Mouse (Mus musculus): ENCODE measurements around the gene Psma7. TPM values are rescaled to one million over a fixed set of nuclear protein-coding genes. Genes with fewer than 3 reads are reported as not detected.

Psma7 gene
- polyA plus RNA-seq, 1 experiment from 2014 or later = 385 TPM

GRCm38 (mm10) chr2:180047980-180048635 is 5.9 kb upstream of the Psma7 start:
- Histone ChIP-seq H3K27me3 (replicated peaks; ENCODE audit: insufficient read depth, low read length) (no peaks in the 10 kb centered on the region), H3K4me2 (replicated peaks; ENCODE audit: low read depth, low read length) (no peak overlapping the region), H3K9ac (replicated peaks; ENCODE audit: low read depth) (no peak overlapping the region), H3K4me3 (ENCODE audit: low read depth, low read length) (no peak overlapping the region), H3K27ac (ENCODE audit: low read length) (no peak overlapping the region), H3K4me1 (ENCODE audit: insufficient read depth, low read depth, low read length) (peaks cover 3% of the 10 kb centered on the region; the same call in 1 of the 2 replicates), H3K9me3 (ENCODE audit: low read length) (no peaks in the 10 kb centered on the region), H3K36me3 (ENCODE audit: insufficient read depth, low read length) (no peaks in the 10 kb centered on the region)
- no peak for TF ChIP-seq EP300 (IDR thresholded peaks at IDR 0.05)
- TF ChIP-seq CTCF (IDR thresholded peaks at IDR 0.05) = no peak
- DNase-seq (ENCODE audit: low spot score) = no peak
- WGBS = 91% methylated on average over 18 of the region's 18 CpGs
- ATAC-seq = no peak

GRCm38 (mm10) chr2:180047580-180047979 is 5.3 kb upstream of the Psma7 start:
- ATAC-seq = peak; percentile 39; the same call in 1 of the 2 replicates
- WGBS = 53% methylated on average over 3 of the region's 3 CpGs
- H3K4me1 ChIP-seq (ENCODE audit: insufficient read depth, low read depth, low read length) = peaks cover 3% of the 10 kb centered on the region; the same call in 1 of the 2 replicates

GRCm38 (mm10) chr2:180045283-180045682 is 3.0 kb upstream of the Psma7 start:
- 35% methylated on average over 4 of the region's 4 CpGs for WGBS
- ATAC-seq (no peak), DNase-seq (ENCODE audit: low spot score) (peak; percentile 79)
- H3K27me3 ChIP-seq (replicated peaks; ENCODE audit: insufficient read depth, low read length) = no peaks in the 10 kb centered on the region
- peaks cover 8% of the 10 kb centered on the region for H3K4me1 ChIP-seq (ENCODE audit: insufficient read depth, low read depth, low read length)
- H3K36me3 ChIP-seq (ENCODE audit: insufficient read depth, low read length) = no peaks in the 10 kb centered on the region
- H3K9ac ChIP-seq (replicated peaks; ENCODE audit: low read depth) = no peak overlapping the region
- no peak overlapping the region for H3K27ac ChIP-seq (ENCODE audit: low read length)
- no peak overlapping the region for H3K4me2 ChIP-seq (replicated peaks; ENCODE audit: low read depth, low read length)
- TF ChIP-seq CTCF (IDR thresholded peaks at IDR 0.05) (peak; percentile 83), EP300 (IDR thresholded peaks at IDR 0.05) (no peak)
- H3K9me3 ChIP-seq (ENCODE audit: low read length) = no peaks in the 10 kb centered on the region
- H3K4me3 ChIP-seq (ENCODE audit: low read depth, low read length) = no peak overlapping the region

More at GRCm38 (mm10) chr2:180047580-180047979, 5.3 kb upstream of the Psma7 start:
- Histone ChIP-seq H3K4me2 (replicated peaks; ENCODE audit: low read depth, low read length) (no peak overlapping the region), H3K9ac (replicated peaks; ENCODE audit: low read depth) (no peak overlapping the region), H3K27ac (ENCODE audit: low read length) (no peak overlapping the region), H3K4me3 (ENCODE audit: low read depth, low read length) (no peak overlapping the region), H3K36me3 (ENCODE audit: insufficient read depth, low read length) (no peaks in the 10 kb centered on the region), H3K27me3 (replicated peaks; ENCODE audit: insufficient read depth, low read length) (no peaks in the 10 kb centered on the region), H3K9me3 (ENCODE audit: low read length) (no peaks in the 10 kb centered on the region)
- no peak for TF ChIP-seq EP300 (IDR thresholded peaks at IDR 0.05)
- no peak for TF ChIP-seq CTCF (IDR thresholded peaks at IDR 0.05)
- peak; percentile 52 for DNase-seq (ENCODE audit: low spot score)

- DNase-seq (ENCODE audit: low spot score) (peak; percentile 74), ATAC-seq (peak; percentile 67)
- peak overlapping the region; percentile 91 for H3K27ac ChIP-seq (ENCODE audit: low read length)
- peak overlapping the region; percentile 99 for H3K4me2 ChIP-seq (replicated peaks; ENCODE audit: low read depth, low read length)
- WGBS = 2% methylated on average over 35 of the region's 66 CpGs
- peak overlapping the region; percentile 95 for H3K4me3 ChIP-seq (ENCODE audit: low read depth, low read length)
- H3K27me3 ChIP-seq (replicated peaks; ENCODE audit: insufficient read depth, low read length) = no peaks in the 10 kb centered on the region
- TF ChIP-seq EP300 (IDR thresholded peaks at IDR 0.05) (no peak), CTCF (IDR thresholded peaks at IDR 0.05) (no peak)
- peak overlapping the region; percentile 87 for H3K9ac ChIP-seq (replicated peaks; ENCODE audit: low read depth)
- no peaks in the 10 kb centered on the region for H3K9me3 ChIP-seq (ENCODE audit: low read length)
- H3K36me3 ChIP-seq (ENCODE audit: insufficient read depth, low read length) = no peaks in the 10 kb centered on the region
- H3K4me1 ChIP-seq (ENCODE audit: insufficient read depth, low read depth, low read length) = peaks cover 7% of the 10 kb centered on the region
These were observed 754 bp upstream of the Psma7 start for GRCm38 (mm10) chr2:180042858-180043515.

- no peaks in the 10 kb centered on the region for H3K9me3 ChIP-seq (ENCODE audit: low read length)
- H3K4me2 ChIP-seq (replicated peaks; ENCODE audit: low read depth, low read length) = peak overlapping the region; percentile 99
- peak overlapping the region; percentile 87 for H3K9ac ChIP-seq (replicated peaks; ENCODE audit: low read depth)
- no peaks in the 10 kb centered on the region for H3K27me3 ChIP-seq (replicated peaks; ENCODE audit: insufficient read depth, low read length)
- peaks cover 5% of the 10 kb centered on the region; the same call in 1 of the 2 replicates for H3K4me1 ChIP-seq (ENCODE audit: insufficient read depth, low read depth, low read length)
- TF ChIP-seq EP300 (IDR thresholded peaks at IDR 0.05) = no peak
- no peak for TF ChIP-seq CTCF (IDR thresholded peaks at IDR 0.05)
- peaks cover 7% of the 10 kb centered on the region; the same call in 1 of the 2 replicates for H3K36me3 ChIP-seq (ENCODE audit: insufficient read depth, low read length)
- DNase-seq (ENCODE audit: low spot score) (peak; percentile 58), ATAC-seq (peak; percentile 26)
- H3K27ac ChIP-seq (ENCODE audit: low read length) = peak overlapping the region; percentile 91
- under 1% methylated on average over 64 of the region's 66 CpGs for WGBS
- peak overlapping the region; percentile 95 for H3K4me3 ChIP-seq (ENCODE audit: low read depth, low read length)
These were observed 517 bp downstream of the Psma7 start for GRCm38 (mm10) chr2:180041577-180042255.

GRCm38 (mm10) chr2:180040406-180040805 is 1.8 kb downstream of the Psma7 start:
- DNase-seq (ENCODE audit: low spot score) (peak; percentile 30), ATAC-seq (no peak)
- Histone ChIP-seq H3K4me2 (replicated peaks; ENCODE audit: low read depth, low read length) (no peak overlapping the region), H3K9ac (replicated peaks; ENCODE audit: low read depth) (no peak overlapping the region), H3K27ac (ENCODE audit: low read length) (no peak overlapping the region), H3K4me1 (ENCODE audit: insufficient read depth, low read depth, low read length) (peaks cover 5% of the 10 kb centered on the region; the same call in 1 of the 2 replicates), H3K27me3 (replicated peaks; ENCODE audit: insufficient read depth, low read length) (no peaks in the 10 kb centered on the region), H3K9me3 (ENCODE audit: low read length) (no peaks in the 10 kb centered on the region), H3K4me3 (ENCODE audit: low read depth, low read length) (no peak overlapping the region), H3K36me3 (ENCODE audit: insufficient read depth, low read length) (peaks cover 8% of the 10 kb centered on the region; the same call in 1 of the 2 replicates)
- TF ChIP-seq EP300 (IDR thresholded peaks at IDR 0.05) = no peak
- no peak for TF ChIP-seq CTCF (IDR thresholded peaks at IDR 0.05)
- 37% methylated on average over 6 of the region's 6 CpGs for WGBS
